Mouse (Mus musculus) bone marrow, adult 2 months (tissue): Measurements from ENCODE around the gene Timm44. TPM values are rescaled to one million over a fixed set of nuclear protein-coding genes. Genes with fewer than 3 reads are reported as not detected.

Source experiments
- H3K27ac ChIP-seq: fragments of 200-500 bp; 2 replicates; pipeline ENCODE4 v1.5.1; 2012; ENCODE audit warnings: low read depth, mild to moderate bottlenecking, control low read depth, inconsistent platforms, low read length; ENCODE audit not compliant: control insufficient read depth, poor library complexity, insufficient read depth
- H3K4me1 ChIP-seq: fragments of 200-500 bp; 2 replicates; pipeline ENCODE4 v1.6.1; 2011; ENCODE audit warnings: low read length; ENCODE audit not compliant: control insufficient read depth, insufficient read depth
- H3K4me3 ChIP-seq: fragments of 200-500 bp; replicated peaks from 2 replicates; pipeline ENCODE3; 2011; ENCODE audit warnings: mild to moderate bottlenecking, low read depth, low read length, control low read depth; ENCODE audit not compliant: control insufficient read depth
- CTCF ChIP-seq: fragments of 200-500 bp; IDR thresholded peaks from 2 replicates; pipeline ENCODE4 v1.5.1; 2011; ENCODE audit warnings: low read length, control low read depth; ENCODE audit not compliant: control insufficient read depth, insufficient read depth
- POLR2A ChIP-seq: fragments of 200-500 bp; IDR thresholded peaks from 2 replicates; pipeline ENCODE4 v1.6.1; 2011; ENCODE audit warnings: low read depth, mild to moderate bottlenecking, control low read depth, low read length, borderline replicate concordance; ENCODE audit not compliant: control insufficient read depth
- WGBS: fragments of 180-500 bp; shearing (Covaris S2); methylation state at CpG from one replicate; pipeline ENCODE4 v1.1.7; 2018; 5-methylcytosine and 5-hydroxymethylcytosine counted together
- polyA plus RNA-seq: library from polyadenylated mRNA; stranded (reverse); fragments of >200 nt; gene quantifications from 2 replicates; pipeline ENCODE4 v1.2.4, GENCODE M21; 2011; ENCODE audit warnings: low replicate concordance; ENCODE audit not compliant: missing spikeins, insufficient read depth, insufficient read length

Gene Timm44
- 46.5 and 48.3 TPM in 2 replicates for polyA plus RNA-seq

GRCm38 (mm10) chr8:4275275-4276110 is at the start of gene Timm44:
Gene Timm44 (minus strand): TSS chr8:4275913.
- no peaks in the 10 kb centered on the region for H3K4me1 ChIP-seq
- peak within 1 kb of the TSS; percentile 86 for H3K4me3 ChIP-seq
- H3K27ac ChIP-seq: peak within 1 kb of the TSS; percentile 6; the same call in 1 of the 2 replicates
- under 1% methylated on average over 39 of the region's 39 CpGs for WGBS
- TF ChIP-seq POLR2A (peak; percentile 76; the same call in 1 of the 2 replicates), CTCF (no peak)

GRCm38 (mm10) chr8:4324983-4325750 is 49.5 kb upstream of the Timm44 start, which contains the start of the genes Ccl25 and Elavl1:
Gene Ccl25 (plus strand): TSS chr8:4325210.
Gene Elavl1 (minus strand): TSS chr8:4325413.
- Histone ChIP-seq H3K27ac (peak within 1 kb of the TSS; percentile 97), H3K4me3 (peak within 1 kb of the TSS; percentile 95), H3K4me1 (no peaks in the 10 kb centered on the region; the same call in 1 of the 2 replicates)
- TF ChIP-seq CTCF (no peak), POLR2A (peak; percentile 81; the same call in 1 of the 2 replicates)
- under 1% methylated on average over 77 of the region's 78 CpGs for WGBS

DNA sequence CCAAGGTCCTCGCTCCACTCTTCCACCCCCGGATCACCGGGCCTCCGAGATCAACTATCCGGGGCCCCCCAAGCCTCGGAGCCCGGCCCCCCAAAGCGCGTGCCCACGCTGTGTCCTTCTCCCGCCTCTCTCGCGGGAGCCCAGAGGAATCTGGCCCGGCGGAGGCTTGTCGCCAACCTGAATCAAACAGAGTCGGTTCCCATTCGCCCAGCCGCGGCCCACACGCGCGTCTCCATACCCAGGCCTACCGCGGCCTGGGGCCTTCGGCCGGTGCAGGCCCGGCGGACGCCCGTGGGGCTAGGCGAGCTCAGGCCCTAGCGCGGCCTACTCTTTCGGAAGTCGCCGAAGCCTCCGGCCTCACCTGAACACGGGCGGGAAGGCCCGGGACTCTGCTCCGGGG is 48.8 kb upstream of the Timm44 start:
- H3K4me3 ChIP-seq: peak overlapping the region; percentile 77
- WGBS: under 1% methylated on average over 42 of the region's 42 CpGs
- H3K27ac ChIP-seq: peak overlapping the region; percentile 97
- no peaks in the 10 kb centered on the region; the same call in 1 of the 2 replicates for H3K4me1 ChIP-seq
- no peak for TF ChIP-seq POLR2A
- TF ChIP-seq CTCF: no peak

DNA sequence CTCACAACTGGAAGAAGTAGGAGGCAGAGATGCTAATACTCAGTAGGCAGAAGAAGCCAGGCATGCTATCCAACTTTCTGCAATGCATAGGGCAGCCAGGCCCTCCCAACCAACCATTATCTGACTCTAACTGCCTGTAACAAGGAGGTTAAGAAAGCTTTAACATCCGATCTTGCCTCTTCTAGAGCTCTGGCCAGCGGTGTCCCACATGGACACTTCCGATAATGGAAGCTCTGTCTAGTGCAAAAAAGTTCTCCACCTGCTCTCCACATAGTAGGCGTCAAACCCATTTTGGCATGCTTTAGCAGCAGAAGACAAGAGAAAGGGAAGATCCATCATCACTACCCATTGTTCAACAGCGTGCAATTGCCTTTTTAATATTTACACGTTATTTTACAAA is 48.2 kb upstream of the Timm44 start:
- no peak overlapping the region for H3K27ac ChIP-seq
- under 1% methylated on average over 6 of the region's 6 CpGs for WGBS
- TF ChIP-seq POLR2A (no peak), CTCF (no peak)

GRCm38 (mm10) chr8:4322470-4322869 is 46.8 kb upstream of the Timm44 start:
- no peak overlapping the region for H3K27ac ChIP-seq
- no peak overlapping the region for H3K4me3 ChIP-seq
- TF ChIP-seq CTCF (peak; percentile 82), POLR2A (no peak)
- no peaks in the 10 kb centered on the region; the same call in 1 of the 2 replicates for H3K4me1 ChIP-seq
- 35% methylated on average over 2 of the region's 2 CpGs for WGBS

More for the DNA sequence above, 48.2 kb upstream of the Timm44 start:
- H3K4me1 ChIP-seq: no peaks in the 10 kb centered on the region; the same call in 1 of the 2 replicates
- peak overlapping the region; percentile 77 for H3K4me3 ChIP-seq

DNA sequence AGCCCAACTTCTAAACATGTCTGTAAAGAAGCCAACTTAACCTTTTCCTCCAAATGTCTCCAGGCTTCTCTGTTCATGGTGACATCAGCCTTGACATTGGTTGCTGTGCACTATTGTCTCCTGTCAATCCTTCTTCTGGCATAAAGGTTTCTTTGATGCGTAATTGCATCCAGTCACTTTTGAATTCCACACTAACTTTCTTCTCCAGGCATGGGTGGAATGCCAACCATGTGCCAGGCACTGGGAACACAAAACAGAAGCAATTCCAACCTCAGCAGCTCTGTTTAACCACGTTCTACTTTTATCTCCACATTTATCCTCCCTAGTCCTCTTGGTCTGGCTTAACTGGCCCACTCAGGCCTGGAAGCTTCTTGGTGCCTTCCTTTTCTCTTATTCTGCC is 45.3 kb upstream of the Timm44 start:
- Histone ChIP-seq H3K27ac (no peak overlapping the region), H3K4me1 (no peaks in the 10 kb centered on the region; the same call in 1 of the 2 replicates), H3K4me3 (no peak overlapping the region)
- 57% methylated on average over 2 of the region's 2 CpGs for WGBS
- TF ChIP-seq CTCF (no peak), POLR2A (no peak)

DNA sequence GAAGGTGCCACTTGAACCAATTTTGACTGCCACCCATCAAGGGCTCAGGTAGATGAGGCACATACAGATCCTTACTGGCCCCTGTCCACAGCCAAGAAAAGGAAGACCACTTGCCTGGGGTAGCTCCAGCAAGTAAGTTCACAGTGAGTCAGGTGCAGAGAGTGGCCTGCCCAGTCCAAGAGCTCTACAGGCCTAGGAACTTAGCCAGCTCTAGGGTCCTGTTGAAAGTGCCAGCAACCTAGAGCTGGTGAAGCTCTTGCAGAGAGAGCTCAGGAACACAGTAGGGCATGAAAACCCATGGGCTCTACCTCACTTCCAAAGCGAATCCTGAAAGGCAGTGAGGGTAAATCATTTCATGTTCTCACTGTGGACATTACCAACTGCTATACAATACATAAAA is 44.7 kb upstream of the Timm44 start:
- Histone ChIP-seq H3K27ac (no peak overlapping the region), H3K4me3 (no peak overlapping the region), H3K4me1 (no peaks in the 10 kb centered on the region; the same call in 1 of the 2 replicates)
- WGBS: 82% methylated on average over 1 of the region's 1 CpGs
- TF ChIP-seq POLR2A (no peak), CTCF (no peak)

DNA sequence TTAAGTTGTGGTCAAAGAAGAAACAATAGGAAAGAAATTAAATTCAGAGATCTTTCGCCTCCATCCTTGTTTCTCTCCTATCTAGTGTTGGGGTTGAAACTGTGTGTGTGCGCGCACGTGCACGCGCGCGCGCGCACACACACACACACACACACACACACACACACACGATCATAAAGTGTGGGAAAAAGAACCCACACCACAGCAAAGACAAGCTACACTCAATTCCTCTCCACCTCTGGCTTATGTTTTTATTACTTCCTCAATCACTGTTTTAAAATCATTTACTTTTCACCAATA is 43.8 kb upstream of the Timm44 start:
- WGBS: 59% methylated on average over 11 of the region's 11 CpGs
- Histone ChIP-seq H3K27ac (no peak overlapping the region), H3K4me3 (no peak overlapping the region), H3K4me1 (no peaks in the 10 kb centered on the region; the same call in 1 of the 2 replicates)
- TF ChIP-seq CTCF (no peak), POLR2A (no peak)
